Mouse (Mus musculus) ES-Bruce4 (cell line): ENCODE measurements around the gene Acp1.

Source experiments
- CTCF ChIP-seq: IDR thresholded peaks from one replicate; pipeline ENCODE4 v1.8.1; 2011; ENCODE audit warnings: low read depth, low read length
- POLR2A ChIP-seq: IDR thresholded peaks from one replicate; pipeline ENCODE4 v1.8.1; 2011; ENCODE audit warnings: low read length; ENCODE audit not compliant: insufficient read depth

DNA sequence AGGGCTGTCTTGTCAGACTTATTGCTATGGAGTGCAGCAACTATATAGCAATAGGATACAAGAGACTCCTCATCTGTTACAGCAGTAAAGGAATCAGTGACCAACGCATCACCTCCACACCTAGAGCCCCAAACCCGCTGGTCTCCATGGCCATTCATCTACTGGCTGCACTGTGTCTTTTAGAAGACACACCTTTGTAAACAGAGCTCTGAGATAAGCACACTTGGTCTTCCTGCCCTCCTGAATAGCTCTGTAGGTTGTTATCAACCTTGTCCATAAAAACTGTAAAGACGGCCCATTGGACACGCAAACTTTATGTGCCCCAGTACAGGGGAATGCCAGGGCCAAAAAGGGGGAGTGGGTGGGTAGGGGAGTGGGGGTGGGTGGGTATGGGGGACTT, 14.3 kb downstream of the Acp1 start:
- no peak for TF ChIP-seq CTCF
- TF ChIP-seq POLR2A, result no peak
